Mouse (Mus musculus): Measurements from ENCODE around the gene Samd15.

- TF ChIP-seq RCOR1 (IDR thresholded peaks at IDR 0.05; ENCODE audit: low read depth, low read length) (no peak), TCF12 (IDR thresholded peaks at IDR 0.05; ENCODE audit: low read depth, low read length) (no peak), CTCF (IDR thresholded peaks at IDR 0.05 in 2 of 3, conservative IDR thresholded peaks at IDR 0.05 in 1 of 3; ENCODE audit: control insufficient read depth in 1 of 3, insufficient read depth in 1 of 3, low read depth in 2 of 3, low read length in 3 of 3, poor library complexity in 1 of 3, severe bottlenecking in 1 of 3) (no peak), KAT2A (conservative IDR thresholded peaks at IDR 0.05; ENCODE audit: low read depth, low read length) (no peak), E2F4 (IDR thresholded peaks at IDR 0.05; ENCODE audit: borderline replicate concordance, low read depth, low read length) (no peak), MAX (IDR thresholded peaks at IDR 0.05; ENCODE audit: low read length) (no peak), POLR2A (IDR thresholded peaks at IDR 0.05; ENCODE audit: control insufficient read depth in 1 of 2, insufficient read depth in 1 of 2, low read depth in 1 of 2, low read length in 2 of 2, poor library complexity in 1 of 2) (no peak), JUND (IDR thresholded peaks at IDR 0.05; ENCODE audit: low read depth, low read length) (no peak)
Measured at GRCm38 (mm10) chr12:87201694-87202093, 2.2 kb downstream of the Samd15 start.

All from MEL (cell line).